Mouse (Mus musculus): ENCODE measurements around the gene Cttnbp2. TPM values are rescaled to one million over a fixed set of nuclear protein-coding genes. Genes with fewer than 3 reads are reported as not detected.

Cttnbp2 gene
- polyA plus RNA-seq, 1 experiment from 2014 or later, result 4.5 TPM

DNA sequence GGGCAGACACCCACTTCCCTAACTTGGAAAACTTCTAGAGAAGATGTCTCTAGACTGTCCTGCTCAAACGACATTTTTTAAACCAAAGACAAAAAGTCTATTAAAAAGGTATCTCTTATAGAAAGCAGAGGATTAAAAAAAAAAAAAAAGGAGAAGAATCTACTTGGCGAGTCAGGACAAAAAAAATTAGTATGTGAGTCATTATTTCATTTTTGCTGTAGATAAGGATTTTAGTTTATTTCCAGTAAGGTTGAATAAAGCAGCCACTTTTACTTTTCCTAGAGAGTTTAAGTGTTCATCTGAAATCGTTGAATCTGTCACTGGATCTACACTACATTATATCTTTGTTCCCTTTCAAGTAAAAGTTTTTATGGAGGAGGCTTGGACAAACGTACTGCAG lies 139.9 kb downstream of the Cttnbp2 start:
- 75% methylated on average over 4 of the region's 4 CpGs for WGBS
- DNase-seq (ENCODE audit: low spot score) (no peak), ATAC-seq (replicated peaks; ENCODE audit: low FRiP score) (no peak)
- no peak overlapping the region for H3K9ac ChIP-seq (ENCODE audit: low read depth, low read length)
- no peaks in the 10 kb centered on the region for H3K36me3 ChIP-seq (ENCODE audit: control insufficient read depth, insufficient read depth, low read length)
- no peak overlapping the region for H3K27ac ChIP-seq (ENCODE audit: low read depth, low read length)
- H3K27me3 ChIP-seq (replicated peaks; ENCODE audit: control insufficient read depth, insufficient read depth, low read length), result no peaks in the 10 kb centered on the region
- H3K4me2 ChIP-seq, result no peak overlapping the region
- H3K4me1 ChIP-seq (replicated peaks; ENCODE audit: control insufficient read depth, insufficient read depth, low read length), result no peaks in the 10 kb centered on the region
- no peaks in the 10 kb centered on the region for H3K9me3 ChIP-seq (ENCODE audit: control insufficient read depth, low read length)
- H3K4me3 ChIP-seq (ENCODE audit: low read depth, low read length), result no peak overlapping the region

- H3K4me1 ChIP-seq (replicated peaks; ENCODE audit: control insufficient read depth, insufficient read depth, low read length), result no peaks in the 10 kb centered on the region
- no peak overlapping the region for H3K4me2 ChIP-seq
- H3K36me3 ChIP-seq (ENCODE audit: control insufficient read depth, insufficient read depth, low read length), result no peaks in the 10 kb centered on the region
- H3K9ac ChIP-seq (ENCODE audit: low read depth, low read length), result no peak overlapping the region
- no peak for ATAC-seq (replicated peaks; ENCODE audit: low FRiP score)
- H3K27me3 ChIP-seq (replicated peaks; ENCODE audit: control insufficient read depth, insufficient read depth, low read length), result no peaks in the 10 kb centered on the region
- H3K4me3 ChIP-seq (ENCODE audit: low read depth, low read length), result no peak overlapping the region
- H3K9me3 ChIP-seq (ENCODE audit: control insufficient read depth, low read length), result no peaks in the 10 kb centered on the region
- 63% methylated on average over 1 of the region's 1 CpGs for WGBS
- no peak overlapping the region for H3K27ac ChIP-seq (ENCODE audit: low read depth, low read length)
- no peak for DNase-seq (ENCODE audit: low spot score)
Measured at GRCm38 (mm10) chr6:18373652-18374051, 141.0 kb downstream of the Cttnbp2 start.

GRCm38 (mm10) chr6:18372447-18373228 lies 142.0 kb downstream of the Cttnbp2 start:
- no peak overlapping the region for H3K9ac ChIP-seq (ENCODE audit: low read depth, low read length)
- no peaks in the 10 kb centered on the region for H3K9me3 ChIP-seq (ENCODE audit: control insufficient read depth, low read length)
- H3K27ac ChIP-seq (ENCODE audit: low read depth, low read length), result no peak overlapping the region
- ATAC-seq (replicated peaks; ENCODE audit: low FRiP score), result peak; percentile 75
- H3K4me3 ChIP-seq (ENCODE audit: low read depth, low read length), result no peak overlapping the region
- 27% methylated on average over 7 of the region's 7 CpGs for WGBS
- no peaks in the 10 kb centered on the region for H3K4me1 ChIP-seq (replicated peaks; ENCODE audit: control insufficient read depth, insufficient read depth, low read length)
- H3K27me3 ChIP-seq (replicated peaks; ENCODE audit: control insufficient read depth, insufficient read depth, low read length), result no peaks in the 10 kb centered on the region
- DNase-seq (ENCODE audit: low spot score), result peak; percentile 51
- H3K36me3 ChIP-seq (ENCODE audit: control insufficient read depth, insufficient read depth, low read length), result no peaks in the 10 kb centered on the region
- no peak overlapping the region for H3K4me2 ChIP-seq

GRCm38 (mm10) chr6:18369723-18370122 lies 144.9 kb downstream of the Cttnbp2 start:
- Histone ChIP-seq H3K4me1 (replicated peaks; ENCODE audit: control insufficient read depth, insufficient read depth, low read length) (no peaks in the 10 kb centered on the region), H3K9me3 (ENCODE audit: control insufficient read depth, low read length) (no peaks in the 10 kb centered on the region), H3K4me3 (ENCODE audit: low read depth, low read length) (no peak overlapping the region), H3K4me2 (no peak overlapping the region), H3K9ac (ENCODE audit: low read depth, low read length) (no peak overlapping the region), H3K36me3 (ENCODE audit: control insufficient read depth, insufficient read depth, low read length) (no peaks in the 10 kb centered on the region), H3K27ac (ENCODE audit: low read depth, low read length) (no peak overlapping the region), H3K27me3 (replicated peaks; ENCODE audit: control insufficient read depth, insufficient read depth, low read length) (no peaks in the 10 kb centered on the region)
- WGBS, result 81% methylated on average over 4 of the region's 4 CpGs
- DNase-seq (ENCODE audit: low spot score), result no peak
- ATAC-seq (replicated peaks; ENCODE audit: low FRiP score), result no peak

DNA sequence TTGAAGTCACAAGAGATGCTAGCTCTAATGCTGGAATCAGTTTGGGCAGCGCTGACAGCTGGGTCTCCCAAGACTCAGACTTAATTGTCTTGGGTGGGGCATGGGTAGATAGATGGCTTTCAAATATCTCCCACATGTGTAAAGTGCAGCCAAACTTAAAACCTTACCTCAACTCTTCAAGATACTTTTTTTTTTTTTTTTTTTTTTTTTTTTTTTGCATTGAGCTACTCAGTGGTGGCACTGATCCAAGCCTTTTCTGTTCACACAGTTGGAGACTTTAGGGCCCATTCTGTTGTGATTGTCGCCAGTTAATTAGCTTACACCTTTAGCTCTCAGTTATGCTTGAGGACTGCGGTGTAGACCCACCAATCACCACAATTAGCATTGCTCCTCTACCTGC lies 145.6 kb downstream of the Cttnbp2 start:
- no peaks in the 10 kb centered on the region for H3K9me3 ChIP-seq (ENCODE audit: control insufficient read depth, low read length)
- no peak overlapping the region for H3K4me2 ChIP-seq
- H3K9ac ChIP-seq (ENCODE audit: low read depth, low read length), result no peak overlapping the region
- no peak overlapping the region for H3K27ac ChIP-seq (ENCODE audit: low read depth, low read length)
- H3K27me3 ChIP-seq (replicated peaks; ENCODE audit: control insufficient read depth, insufficient read depth, low read length), result no peaks in the 10 kb centered on the region
- H3K4me3 ChIP-seq (ENCODE audit: low read depth, low read length), result no peak overlapping the region
- DNase-seq (ENCODE audit: low spot score), result no peak
- WGBS, result 78% methylated on average over 3 of the region's 3 CpGs
- H3K4me1 ChIP-seq (replicated peaks; ENCODE audit: control insufficient read depth, insufficient read depth, low read length), result no peaks in the 10 kb centered on the region
- H3K36me3 ChIP-seq (ENCODE audit: control insufficient read depth, insufficient read depth, low read length), result no peaks in the 10 kb centered on the region
- ATAC-seq (replicated peaks; ENCODE audit: low FRiP score), result no peak

GRCm38 (mm10) chr6:18362232-18362631 lies 152.4 kb downstream of the Cttnbp2 start:
- Histone ChIP-seq H3K27me3 (replicated peaks; ENCODE audit: control insufficient read depth, insufficient read depth, low read length) (no peaks in the 10 kb centered on the region), H3K27ac (ENCODE audit: low read depth, low read length) (no peak overlapping the region), H3K9ac (ENCODE audit: low read depth, low read length) (no peak overlapping the region), H3K36me3 (ENCODE audit: control insufficient read depth, insufficient read depth, low read length) (no peaks in the 10 kb centered on the region), H3K4me1 (replicated peaks; ENCODE audit: control insufficient read depth, insufficient read depth, low read length) (no peaks in the 10 kb centered on the region), H3K4me2 (no peak overlapping the region), H3K9me3 (ENCODE audit: control insufficient read depth, low read length) (no peaks in the 10 kb centered on the region; the same call in 1 of the 2 replicates), H3K4me3 (ENCODE audit: low read depth, low read length) (no peak overlapping the region)
- no peak for DNase-seq (ENCODE audit: low spot score)
- no peak for ATAC-seq (replicated peaks; ENCODE audit: low FRiP score)
- WGBS, result 85% methylated on average over 5 of the region's 5 CpGs

DNA sequence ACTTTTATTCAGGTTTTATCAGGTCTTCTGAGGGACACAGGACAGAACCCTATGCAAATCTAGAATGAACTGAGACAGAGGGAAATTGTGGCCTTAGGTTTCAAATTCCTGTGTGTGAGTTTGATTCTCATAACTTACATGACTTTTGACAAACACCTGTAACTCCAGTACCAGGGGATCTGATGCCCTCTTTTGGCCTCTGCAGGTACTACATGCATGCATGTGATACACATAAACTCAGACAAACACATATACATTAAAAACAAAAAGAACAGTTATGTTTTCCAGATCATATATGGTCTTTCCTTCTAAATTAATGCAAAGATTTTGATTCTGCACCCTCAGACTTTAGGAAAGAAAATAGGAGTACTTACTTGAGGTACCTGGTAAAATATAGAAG lies 153.7 kb downstream of the Cttnbp2 start:
- H3K9ac ChIP-seq (ENCODE audit: low read depth, low read length), result no peak overlapping the region
- no peak for DNase-seq (ENCODE audit: low spot score)

GRCm38 (mm10) chr6:18360154-18360553 lies 154.5 kb downstream of the Cttnbp2 start:
- Histone ChIP-seq H3K4me1 (replicated peaks; ENCODE audit: control insufficient read depth, insufficient read depth, low read length) (no peaks in the 10 kb centered on the region), H3K27me3 (replicated peaks; ENCODE audit: control insufficient read depth, insufficient read depth, low read length) (no peaks in the 10 kb centered on the region), H3K4me2 (no peak overlapping the region), H3K9ac (ENCODE audit: low read depth, low read length) (no peak overlapping the region), H3K36me3 (ENCODE audit: control insufficient read depth, insufficient read depth, low read length) (no peaks in the 10 kb centered on the region), H3K9me3 (ENCODE audit: control insufficient read depth, low read length) (no peaks in the 10 kb centered on the region; the same call in 1 of the 2 replicates), H3K27ac (ENCODE audit: low read depth, low read length) (no peak overlapping the region), H3K4me3 (ENCODE audit: low read depth, low read length) (no peak overlapping the region)
- WGBS, result 59% methylated on average over 1 of the region's 1 CpGs
- ATAC-seq (replicated peaks; ENCODE audit: low FRiP score), result no peak
- DNase-seq (ENCODE audit: low spot score), result no peak

More for the DNA sequence above, 153.7 kb downstream of the Cttnbp2 start:
- Histone ChIP-seq H3K9me3 (ENCODE audit: control insufficient read depth, low read length) (no peaks in the 10 kb centered on the region; the same call in 1 of the 2 replicates), H3K36me3 (ENCODE audit: control insufficient read depth, insufficient read depth, low read length) (no peaks in the 10 kb centered on the region), H3K4me1 (replicated peaks; ENCODE audit: control insufficient read depth, insufficient read depth, low read length) (no peaks in the 10 kb centered on the region), H3K4me3 (ENCODE audit: low read depth, low read length) (no peak overlapping the region), H3K4me2 (no peak overlapping the region), H3K27me3 (replicated peaks; ENCODE audit: control insufficient read depth, insufficient read depth, low read length) (no peaks in the 10 kb centered on the region), H3K27ac (ENCODE audit: low read depth, low read length) (no peak overlapping the region)
- ATAC-seq (replicated peaks; ENCODE audit: low FRiP score), result no peak

DNA sequence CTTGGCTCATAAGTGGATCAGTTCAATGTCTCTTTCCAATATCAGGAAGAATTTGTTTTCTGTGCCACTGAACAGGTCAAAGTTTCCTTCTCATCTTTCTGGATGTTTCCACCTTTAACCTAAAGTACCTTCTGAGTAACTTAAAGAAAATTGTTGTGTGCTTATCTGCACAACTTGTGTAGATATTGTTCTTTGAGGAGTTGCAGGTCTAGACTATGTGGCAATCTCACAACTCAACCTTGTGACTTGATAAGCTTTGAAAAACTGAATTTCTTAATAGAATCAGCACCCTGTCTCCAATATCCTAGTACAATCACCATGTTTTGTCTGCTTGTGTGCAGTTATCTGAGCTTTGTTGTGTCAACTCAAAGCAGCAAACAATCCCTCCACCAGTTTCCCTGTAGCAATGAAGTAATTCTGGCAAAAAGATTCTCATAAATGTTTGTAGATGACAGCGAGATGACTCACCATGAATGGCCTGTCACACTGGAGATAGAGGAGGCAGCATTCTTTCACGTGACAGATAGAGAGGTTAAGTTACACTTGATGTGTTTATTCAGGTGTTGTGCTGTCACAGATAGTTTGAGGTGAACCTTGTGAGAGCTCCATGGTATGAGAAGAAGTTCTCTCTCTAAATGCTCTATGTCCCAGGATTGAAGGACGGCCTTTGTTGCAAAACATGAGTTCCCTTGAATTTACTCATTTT lies 165.3 kb downstream of the Cttnbp2 start:
- no peak overlapping the region for H3K9ac ChIP-seq (ENCODE audit: low read depth, low read length)
- no peak overlapping the region for H3K27ac ChIP-seq (ENCODE audit: low read depth, low read length)
- no peaks in the 10 kb centered on the region for H3K4me1 ChIP-seq (replicated peaks; ENCODE audit: control insufficient read depth, insufficient read depth, low read length)
- no peaks in the 10 kb centered on the region for H3K9me3 ChIP-seq (ENCODE audit: control insufficient read depth, low read length)
- no peak overlapping the region for H3K4me2 ChIP-seq
- DNase-seq (ENCODE audit: low spot score) (no peak), ATAC-seq (replicated peaks; ENCODE audit: low FRiP score) (no peak)
- no peaks in the 10 kb centered on the region for H3K36me3 ChIP-seq (ENCODE audit: control insufficient read depth, insufficient read depth, low read length)
- H3K4me3 ChIP-seq (ENCODE audit: low read depth, low read length), result no peak overlapping the region
- no peaks in the 10 kb centered on the region for H3K27me3 ChIP-seq (replicated peaks; ENCODE audit: control insufficient read depth, insufficient read depth, low read length)
- WGBS, result 64% methylated on average over 3 of the region's 3 CpGs

Data from liver, embryonic 11.5 days (tissue).